Mouse (Mus musculus) urinary bladder, postnatal 10 days (tissue): ENCODE measurements around the gene Prpf4.

Experiments used
- DNase-seq: peaks from one replicate; pipeline ENCODE4 v3.0.0; 2022; ENCODE audit warnings: low spot score

Gene Prpf4

DNA sequence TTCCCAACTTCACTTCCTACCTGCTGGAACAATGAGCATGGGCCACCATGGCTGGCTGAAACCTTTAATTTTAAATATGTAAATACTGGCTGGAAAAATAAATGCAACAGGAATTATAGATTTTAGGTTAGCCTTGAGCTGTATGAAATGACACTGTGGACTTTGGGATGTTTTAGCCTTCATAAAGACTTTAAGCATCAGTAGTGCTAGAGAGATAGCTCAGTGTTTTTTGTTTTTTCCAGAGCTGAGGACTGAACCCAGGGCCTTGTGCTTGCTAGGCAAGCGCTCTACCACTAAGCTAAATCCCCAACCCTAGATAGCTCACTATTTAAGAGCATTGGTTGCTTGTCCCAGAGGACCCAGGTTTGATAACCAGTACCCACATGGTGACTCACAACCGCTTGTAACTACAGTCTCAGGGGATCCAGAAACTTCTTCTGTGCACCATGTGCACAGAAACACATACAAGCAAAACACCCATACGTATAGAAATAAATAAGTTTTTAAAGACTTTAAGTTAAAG, 28.7 kb downstream of the Prpf4 start:
- no peak for DNase-seq

DNA sequence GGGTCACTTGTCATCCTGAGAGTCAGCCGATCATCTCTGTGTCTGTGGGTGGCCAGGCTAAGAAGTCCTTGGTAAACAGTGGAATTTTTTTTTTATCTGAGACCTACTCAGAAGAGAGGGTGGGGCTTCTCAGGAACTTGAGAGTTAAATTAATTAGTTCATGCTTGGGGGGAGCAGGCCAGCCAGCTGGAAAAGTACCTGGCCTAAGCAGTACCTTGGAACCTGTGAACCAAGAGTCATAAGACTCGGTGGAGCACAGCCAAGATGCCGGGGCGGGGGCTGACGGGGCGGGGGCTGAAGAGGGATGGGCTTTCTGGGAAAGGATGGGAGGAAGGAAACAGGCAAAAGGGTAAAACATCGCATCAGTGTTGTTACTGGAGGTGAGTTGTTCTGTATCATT, 29.3 kb downstream of the Prpf4 start:
- no peak for DNase-seq

DNA sequence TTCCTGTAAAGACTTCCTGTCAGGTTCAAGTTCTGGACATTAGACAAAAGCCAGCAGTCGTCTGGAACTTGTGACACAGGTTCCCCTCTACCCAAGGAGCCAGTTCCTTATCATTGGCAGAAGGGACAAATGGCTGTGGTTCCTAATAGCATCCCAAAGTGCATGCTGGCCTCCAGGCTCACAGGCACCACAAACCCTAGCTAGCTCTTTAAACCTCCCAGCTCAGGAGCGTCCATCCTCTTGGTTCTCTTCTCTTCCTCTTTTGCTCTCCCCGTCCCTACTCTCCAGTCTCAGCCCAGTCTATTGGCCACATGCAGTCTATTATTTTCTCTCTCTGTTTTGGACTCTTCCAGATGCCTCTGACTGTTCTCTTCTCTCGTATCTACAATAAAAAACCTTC, 31.2 kb downstream of the Prpf4 start:
- DNase-seq = no peak

DNA sequence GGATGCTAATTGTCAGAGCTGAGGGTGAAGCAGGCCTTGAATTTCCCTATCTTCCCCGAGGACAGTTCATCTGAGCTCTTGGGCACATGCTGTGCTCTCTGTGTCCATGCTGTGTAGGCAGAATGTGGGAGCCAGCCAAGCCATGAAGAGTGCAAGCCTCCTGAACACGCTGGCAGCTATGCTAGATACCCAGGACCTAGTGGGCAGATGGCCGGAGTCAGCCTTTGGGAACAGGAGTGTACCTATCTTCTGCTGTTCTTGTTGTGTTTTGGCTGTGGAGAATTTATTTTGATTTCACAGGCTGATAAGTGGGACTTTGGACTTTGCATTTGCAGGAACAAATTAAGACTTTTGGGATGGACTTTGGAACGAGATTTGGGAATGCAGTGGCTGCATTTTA, 31.9 kb downstream of the Prpf4 start:
- DNase-seq = no peak

DNA sequence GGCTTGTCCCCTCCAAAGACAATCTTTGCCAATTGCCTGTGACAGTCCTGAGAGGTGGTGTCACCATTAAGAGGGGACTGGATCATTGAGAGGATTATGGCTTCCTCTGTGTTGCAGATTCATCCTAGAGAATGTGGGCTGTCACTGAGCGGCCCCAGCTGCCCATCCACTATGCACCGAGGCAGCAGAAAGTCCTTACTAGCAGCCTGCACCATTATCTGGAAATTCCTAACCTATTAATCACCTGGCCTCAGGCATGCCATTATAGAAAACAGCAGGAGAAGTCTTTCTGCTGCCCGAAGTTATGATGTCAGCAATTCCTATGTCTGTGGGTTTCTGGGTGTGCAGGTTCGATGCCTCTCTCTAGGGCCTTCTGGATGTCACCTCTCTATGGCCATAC, 32.4 kb downstream of the Prpf4 start:
- DNase-seq = no peak

DNA sequence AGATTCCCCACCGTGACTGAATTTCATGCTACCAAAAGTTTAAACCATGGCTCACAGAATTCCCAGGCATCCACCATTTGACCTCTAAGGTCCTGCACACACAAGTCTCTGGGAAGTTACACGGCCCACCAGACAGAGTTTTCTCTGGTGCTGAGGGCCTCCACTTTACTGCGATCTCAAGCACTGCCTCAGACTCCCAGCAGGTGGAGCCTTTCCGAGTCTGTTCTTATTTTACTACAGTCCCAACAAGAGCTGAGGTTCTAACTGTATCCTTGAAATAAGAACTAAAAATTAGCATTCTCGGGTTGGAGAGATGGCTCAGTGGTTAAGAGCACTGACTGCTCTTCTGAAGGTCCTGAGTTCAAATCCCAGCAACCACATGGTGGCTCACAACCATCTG, 46.4 kb downstream of the Prpf4 start:
- no peak for DNase-seq

DNA sequence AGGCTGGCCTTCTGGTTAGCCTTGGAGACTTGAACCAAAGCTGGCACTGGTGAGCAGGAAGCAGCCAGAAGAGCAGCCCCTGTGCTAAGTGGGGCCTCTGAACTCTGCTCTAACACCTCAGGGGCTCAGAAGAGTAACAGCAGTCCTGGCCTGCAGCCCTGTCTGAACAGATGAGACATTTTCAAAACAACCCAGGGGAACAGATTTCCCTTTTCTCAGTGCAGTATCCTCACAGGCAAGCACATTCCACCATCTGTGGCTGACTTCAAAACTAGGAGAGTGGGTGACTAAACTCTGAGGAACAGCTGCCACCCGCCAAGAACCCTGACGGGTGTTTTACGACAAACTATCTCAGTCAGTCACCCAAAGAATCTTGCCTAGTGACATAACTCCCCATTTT, 50.5 kb downstream of the Prpf4 start:
- DNase-seq = no peak

DNA sequence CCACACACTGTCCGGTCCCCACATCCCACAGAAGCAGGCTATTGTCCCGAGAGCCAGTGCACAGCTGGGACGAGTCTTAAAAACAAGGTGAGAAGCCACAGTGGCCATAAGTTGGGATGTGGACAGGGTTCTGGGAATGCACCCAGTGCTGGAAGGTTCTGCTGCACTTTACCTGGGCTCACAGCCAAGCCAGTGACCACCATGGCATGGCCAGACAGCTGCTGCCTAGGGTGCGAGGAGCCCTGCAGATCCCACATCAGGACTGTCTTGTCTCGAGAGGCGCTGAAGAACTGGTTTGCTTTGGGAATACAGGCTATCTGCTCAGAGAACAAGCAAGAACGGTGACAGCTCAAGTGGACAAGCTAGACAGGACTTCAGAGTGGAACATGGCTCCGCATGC, 51.8 kb downstream of the Prpf4 start:
- no peak for DNase-seq

DNA sequence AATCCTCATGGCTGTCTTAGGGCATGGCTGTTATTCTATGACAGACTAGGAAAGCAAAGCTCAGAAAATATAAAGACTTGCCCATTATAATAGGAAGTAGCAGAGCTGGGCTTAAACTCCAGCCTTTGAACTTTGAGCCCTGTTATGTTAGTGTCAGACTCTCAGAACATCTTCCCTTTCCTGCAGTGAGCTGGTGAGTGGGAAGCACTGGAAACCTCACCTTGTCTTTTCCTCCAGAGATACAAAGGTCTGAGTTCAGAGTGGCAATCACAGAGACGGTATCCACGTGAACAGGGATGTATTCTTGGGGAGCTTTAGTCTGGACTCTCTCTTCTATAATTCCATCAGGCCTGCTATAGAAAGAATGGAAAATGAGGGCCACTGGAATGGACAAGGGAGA, 54.5 kb downstream of the Prpf4 start:
- no peak for DNase-seq

DNA sequence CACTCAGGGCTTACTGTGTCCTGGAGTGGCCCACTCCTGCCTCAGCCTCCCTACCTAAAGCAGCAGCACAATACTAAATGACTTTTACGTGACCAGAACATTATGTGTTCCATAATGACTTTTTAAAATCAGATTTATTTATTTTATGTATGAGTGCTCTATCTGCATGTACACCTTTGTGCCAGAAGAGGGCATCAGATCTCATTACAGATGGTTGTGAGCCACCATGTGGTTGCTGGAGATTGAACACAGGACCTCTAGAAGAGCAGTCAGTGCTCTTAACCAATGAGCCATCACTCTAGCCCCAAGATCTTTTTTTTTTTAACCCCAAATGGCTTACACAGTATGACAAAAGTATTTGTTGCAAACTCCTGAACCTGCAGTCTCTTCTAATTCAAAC, 59.6 kb downstream of the Prpf4 start:
- DNase-seq = no peak

DNA sequence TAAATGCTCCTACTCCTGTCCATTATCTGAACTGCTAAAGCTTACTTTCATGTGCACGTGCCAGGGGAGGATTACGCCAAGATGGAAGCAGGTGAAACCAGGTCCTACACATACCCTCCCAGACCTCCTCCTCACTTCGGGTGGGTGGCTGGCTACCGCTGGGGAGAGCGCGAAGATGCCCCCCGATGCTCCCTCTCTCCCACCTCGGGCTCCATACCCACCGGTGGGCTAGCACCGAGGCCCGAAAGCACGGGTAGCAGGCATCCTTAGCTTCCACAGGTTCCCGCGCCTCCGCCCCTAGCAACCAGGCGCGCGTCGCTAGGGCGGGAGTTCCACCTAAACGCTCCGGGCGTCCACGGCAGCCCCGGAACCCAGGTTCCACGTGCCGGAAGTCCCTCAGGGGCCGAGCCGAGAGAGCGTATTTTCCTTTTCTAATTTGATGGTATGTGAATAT, 62.0 kb downstream of the Prpf4 start, which contains the start of gene Wdr31:
Wdr31 (minus strand) TSS at position 299 of the 454 bp plus-strand sequence.
- no peak for DNase-seq

DNA sequence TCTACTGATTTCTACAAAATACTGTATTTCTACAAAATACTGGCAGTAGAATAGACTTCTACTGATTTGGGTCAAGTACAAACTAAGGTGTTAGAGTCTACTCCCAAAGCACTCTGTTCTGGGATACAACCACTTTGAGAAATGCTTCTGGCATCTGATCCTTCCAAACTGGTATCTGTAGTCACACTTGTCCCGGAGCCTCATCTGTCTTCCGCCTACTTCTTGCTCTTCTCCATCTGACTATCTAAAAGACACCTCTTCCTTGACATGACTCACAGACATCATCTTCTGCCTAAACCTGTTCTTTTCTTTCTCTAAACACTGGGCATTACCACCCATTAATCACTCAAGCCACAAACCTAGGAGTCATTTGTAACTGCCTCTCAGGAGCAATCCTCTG, 63.5 kb downstream of the Prpf4 start:
- DNase-seq = no peak

DNA sequence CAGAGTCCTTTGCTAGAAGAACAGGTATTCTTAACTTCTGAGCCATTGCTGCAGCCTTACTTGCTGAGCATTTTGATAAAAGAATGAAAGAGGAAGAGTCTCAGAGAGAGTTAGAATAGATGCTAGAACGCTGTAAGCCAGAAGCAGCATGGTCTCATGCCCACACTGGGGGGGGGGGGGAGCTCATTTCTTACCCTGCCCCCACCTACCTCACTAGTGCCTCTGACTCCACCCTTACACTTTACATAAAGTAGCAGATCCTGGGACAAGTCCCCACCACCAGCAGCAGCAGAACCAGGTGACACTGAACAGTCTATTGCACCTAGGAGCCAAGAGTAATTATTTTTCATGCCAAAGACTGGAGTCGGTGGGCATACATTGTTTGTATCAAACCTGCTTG, 66.5 kb downstream of the Prpf4 start:
- DNase-seq = no peak

DNA sequence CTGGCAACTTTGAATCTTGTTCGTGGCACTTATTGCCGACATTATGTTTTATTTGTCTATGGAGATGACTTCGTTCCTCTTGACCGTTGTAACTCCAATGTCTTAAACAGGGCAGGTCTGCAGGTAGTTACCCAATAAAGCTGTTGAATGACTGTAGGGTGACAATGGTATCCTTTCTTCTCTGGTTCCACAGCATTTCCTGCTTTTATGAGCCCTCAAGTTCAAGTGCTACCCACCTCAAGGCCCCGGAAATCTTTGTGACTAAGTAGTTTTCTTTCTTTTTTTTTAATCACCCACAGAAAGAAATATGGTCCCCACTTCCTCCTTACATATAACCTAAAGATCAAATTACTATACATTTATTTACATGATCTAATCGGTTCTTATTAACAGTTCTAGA, 67.2 kb downstream of the Prpf4 start:
- DNase-seq = no peak
